ENCODE assay signal across 10 mouse cellular contexts in the genomic region with DNA sequence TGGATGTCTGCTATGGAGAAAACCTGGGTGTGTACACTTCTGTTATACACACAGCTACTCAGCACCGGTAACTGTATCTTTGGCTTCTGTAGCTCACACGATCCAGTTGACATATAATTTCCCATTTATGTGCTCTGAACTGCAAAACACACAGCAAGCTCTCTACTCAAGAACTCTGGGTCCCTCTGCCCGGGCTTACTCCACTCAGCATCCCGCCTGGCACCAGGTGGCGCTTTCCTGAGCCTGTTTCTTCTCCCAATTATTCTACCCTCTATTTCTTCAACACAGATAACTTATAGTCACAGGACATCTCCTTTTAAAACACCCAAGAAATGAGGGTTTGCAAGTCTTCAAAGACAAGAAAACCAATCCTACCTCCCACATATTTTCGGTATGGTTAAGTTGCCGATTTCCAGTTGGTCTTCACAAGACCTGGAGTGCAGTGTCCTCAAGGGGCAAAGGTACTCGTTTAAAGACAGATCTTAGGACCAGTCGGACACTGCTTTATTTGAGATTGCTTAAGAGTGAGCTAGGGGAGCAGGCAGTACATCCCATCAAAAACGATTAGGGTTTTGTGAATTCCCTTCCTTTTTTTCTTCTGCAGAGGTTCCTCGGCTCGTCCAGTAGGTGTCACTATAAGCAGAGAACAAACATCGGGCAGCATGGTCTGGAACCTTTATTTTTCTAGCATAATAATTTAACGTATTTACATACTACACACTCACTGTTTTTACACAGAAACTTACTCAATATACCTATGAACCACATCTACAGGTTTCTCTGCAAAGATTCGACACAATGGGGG. TPM values are rescaled to one million over a fixed set of nuclear protein-coding genes. Genes with fewer than 3 reads are reported as not detected.
DNase-seq lines count a peak whose midpoint lies in the region; ATAC-seq and TF ChIP-seq lines count a peak whose summit lies in the region.
"Had no signal": no experiment of that assay in that cellular context is flagged by ENCODE, and none has a peak within 500 bp of the region (broad histone marks: within the 10 kb centered on the region; RNA-seq: fewer than 3 reads in every experiment).

No protein-coding gene starts in this region.

- H3K4me1 ChIP-seq in kidney, embryonic 14.5 days (ENCODE audit: control insufficient read depth, insufficient read depth, low read length): peaks cover 9% of the 10 kb centered on the region
- peaks cover 21% of the 10 kb centered on the region for H3K4me1 ChIP-seq in E14TG2a.4 (replicated peaks; ENCODE audit: low read depth, low read length)
- no peaks in the 10 kb centered on the region for H3K4me1 ChIP-seq in intestine, embryonic 15.5 days (replicated peaks)
- H3K4me1 ChIP-seq: liver, embryonic 13.5 days had no signal

- no peak overlapping the region for H3K9ac ChIP-seq in kidney, embryonic 14.5 days (ENCODE audit: low read depth, low read length)
- H3K9ac ChIP-seq in intestine, embryonic 15.5 days: no peak overlapping the region
- H3K9ac ChIP-seq: embryonic facial prominence, embryonic 12.5 days; liver, embryonic 13.5 days had no signal

- no peaks in the 10 kb centered on the region for H3K27me3 ChIP-seq in kidney, embryonic 14.5 days (ENCODE audit: control insufficient read depth, insufficient read depth, low read length)
- H3K27me3 ChIP-seq in E14TG2a.4 (ENCODE audit: insufficient read depth, low read length): no peaks in the 10 kb centered on the region
- no peaks in the 10 kb centered on the region for H3K27me3 ChIP-seq in intestine, embryonic 15.5 days (replicated peaks)
- H3K27me3 ChIP-seq: embryonic facial prominence, embryonic 12.5 days; liver, embryonic 13.5 days had no signal

- no peak overlapping the region for H3K27ac ChIP-seq in kidney, embryonic 14.5 days (ENCODE audit: low read depth, low read length)
- H3K27ac ChIP-seq in intestine, embryonic 15.5 days: no peak overlapping the region
- H3K27ac ChIP-seq: embryonic facial prominence, embryonic 12.5 days; liver, embryonic 13.5 days had no signal

- peaks cover 7% of the 10 kb centered on the region; the same call in 1 of the 2 replicates for H3K36me3 ChIP-seq in kidney, embryonic 14.5 days (ENCODE audit: control insufficient read depth, insufficient read depth, low read length)
- peaks cover 17% of the 10 kb centered on the region for H3K36me3 ChIP-seq in E14TG2a.4 (ENCODE audit: insufficient read depth, low read length)
- peaks cover 6% of the 10 kb centered on the region for H3K36me3 ChIP-seq in intestine, embryonic 15.5 days
- H3K36me3 ChIP-seq: liver, embryonic 13.5 days had no signal

- H3K4me3 ChIP-seq in kidney, embryonic 14.5 days (ENCODE audit: low read length): no peak overlapping the region
- H3K4me3 ChIP-seq in E14TG2a.4 (replicated peaks; ENCODE audit: low read length): no peak overlapping the region
- no peak overlapping the region for H3K4me3 ChIP-seq in intestine, embryonic 15.5 days (replicated peaks)
- H3K4me3 ChIP-seq: embryonic facial prominence, embryonic 12.5 days; liver, embryonic 13.5 days had no signal

- TF ChIP-seq CTCF in E14TG2a.4 (conservative IDR thresholded peaks at IDR 0.05; ENCODE audit: low read length): peak; percentile 67

- DNase-seq in kidney, adult 18-20 months: no peak
- DNase-seq in adipocyte (ENCODE audit: low spot score): peak; percentile 70
- DNase-seq in retina, embryonic 14.5 days (ENCODE audit: low spot score): peak; percentile 67
- DNase-seq in urinary bladder, adult 18-20 months (ENCODE audit: low spot score in 2 of 2): no peak
- DNase-seq: liver, embryonic 13.5 days had no signal

- no peaks in the 10 kb centered on the region for H3K9me3 ChIP-seq in kidney, embryonic 14.5 days (ENCODE audit: control insufficient read depth, low read length)
- no peaks in the 10 kb centered on the region for H3K9me3 ChIP-seq in E14TG2a.4 (ENCODE audit: low read length)
- no peaks in the 10 kb centered on the region for H3K9me3 ChIP-seq in intestine, embryonic 15.5 days
- H3K9me3 ChIP-seq: liver, embryonic 13.5 days had no signal

- ATAC-seq in kidney, embryonic 14.5 days (ENCODE audit: low FRiP score, low TSS enrichment): peak; percentile 58; the same call in 1 of the 2 replicates
- peak; percentile 28; the same call in 1 of the 2 replicates for ATAC-seq in intestine, embryonic 15.5 days
- no peak for ATAC-seq in erythroblast, adult 5-6 weeks (replicated peaks; ENCODE audit: low FRiP score, poor library complexity, severe bottlenecking)

- no peak overlapping the region for H3K4me2 ChIP-seq in kidney, embryonic 14.5 days (replicated peaks; ENCODE audit: low read depth, low read length)
- H3K4me2 ChIP-seq in intestine, embryonic 15.5 days (replicated peaks): no peak overlapping the region
- H3K4me2 ChIP-seq: embryonic facial prominence, embryonic 12.5 days; liver, embryonic 13.5 days had no signal

- WGBS in kidney, embryonic 14.5 days: 44% methylated on average over 15 of the region's 15 CpGs
- 52% methylated on average over 15 of the region's 15 CpGs for WGBS in intestine, embryonic 15.5 days

RNA-seq across cellular contexts. Expression of a gene that starts 26.6 kb away (rescaled TPM):
- 12.3 and 16.4 TPM in 2 replicates for polyA plus RNA-seq in kidney, embryonic 14.5 days (2014; fragmentation: Nextera tagmentation; extraction: Ambion mirVana)
- polyA plus RNA-seq in intestine, embryonic 15.5 days (2015; fragmentation: Nextera tagmentation; extraction: Ambion mirVana): 30.5 and 32.5 TPM in 2 replicates
- not detected in 2 replicates for total RNA-seq in erythroblast, adult 5-6 weeks (2015; ENCODE audit: low replicate concordance)
- total RNA-seq in erythroblast, adult 5-6 weeks (2017; ENCODE audit: low replicate concordance): 0.14 and 0.51 TPM in 2 replicates

Comparison
In these comparisons a context has a peak if more than half of its experiments do, and no peak if none do; other contexts are left out.
1. DNase-seq: peak in adipocyte (single experiment) and retina, embryonic 14.5 days (single experiment); none in kidney, adult 18-20 months (single experiment) and urinary bladder, adult 18-20 months (0 of 2).